Mouse (Mus musculus) common myeloid progenitor, adult 5-6 weeks (primary cell): ENCODE data around the gene Ddx23. TPM values are rescaled to one million over a fixed set of nuclear protein-coding genes. Genes with fewer than 3 reads are reported as not detected.
A peak's percentile ranks its signal among the peaks of the same experiment; 100 is the strongest.

Experiments used
- ATAC-seq: replicated peaks from 2 replicates; pipeline ENCODE4 v1.8.0; 2016; ENCODE audit warnings: low read depth, mild to moderate bottlenecking, moderate TSS enrichment, inconsistent platforms; ENCODE audit not compliant: poor library complexity, severe bottlenecking
- total RNA-seq: library from RNA; stranded (forward); fragments of 200-1000, 187-1606 nt; gene quantifications from 2 replicates; pipeline ENCODE4 v1.2.3, GENCODE M21; 2017

Ddx23 gene
- total RNA-seq, 1 experiment from 2014 or later: 114 TPM

DNA sequence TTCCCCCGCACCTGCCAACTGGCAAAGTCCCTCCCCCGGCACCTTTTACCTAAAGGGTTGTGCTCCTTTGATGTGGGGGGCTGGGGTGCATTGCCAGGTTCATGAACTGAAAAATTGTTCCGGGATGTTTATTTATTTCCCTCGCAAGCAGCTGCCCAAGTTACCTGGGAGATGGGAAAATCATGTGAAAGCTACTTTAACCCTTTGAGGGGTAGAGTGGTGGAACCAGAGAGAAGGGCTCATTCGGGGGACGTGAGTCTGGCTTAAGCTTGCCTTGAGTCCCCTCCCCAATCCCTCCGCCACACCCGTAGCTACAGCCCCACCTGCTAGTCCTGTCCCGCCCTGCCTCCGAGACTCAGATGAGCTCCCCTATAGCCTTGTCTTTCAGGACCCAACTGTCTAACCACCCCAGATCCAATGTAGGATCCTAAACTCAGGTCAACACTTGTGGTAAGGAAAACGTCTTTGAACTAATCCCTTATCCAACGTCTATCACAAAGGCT is 52.5 kb downstream of the Ddx23 start:
- no peak for ATAC-seq

DNA sequence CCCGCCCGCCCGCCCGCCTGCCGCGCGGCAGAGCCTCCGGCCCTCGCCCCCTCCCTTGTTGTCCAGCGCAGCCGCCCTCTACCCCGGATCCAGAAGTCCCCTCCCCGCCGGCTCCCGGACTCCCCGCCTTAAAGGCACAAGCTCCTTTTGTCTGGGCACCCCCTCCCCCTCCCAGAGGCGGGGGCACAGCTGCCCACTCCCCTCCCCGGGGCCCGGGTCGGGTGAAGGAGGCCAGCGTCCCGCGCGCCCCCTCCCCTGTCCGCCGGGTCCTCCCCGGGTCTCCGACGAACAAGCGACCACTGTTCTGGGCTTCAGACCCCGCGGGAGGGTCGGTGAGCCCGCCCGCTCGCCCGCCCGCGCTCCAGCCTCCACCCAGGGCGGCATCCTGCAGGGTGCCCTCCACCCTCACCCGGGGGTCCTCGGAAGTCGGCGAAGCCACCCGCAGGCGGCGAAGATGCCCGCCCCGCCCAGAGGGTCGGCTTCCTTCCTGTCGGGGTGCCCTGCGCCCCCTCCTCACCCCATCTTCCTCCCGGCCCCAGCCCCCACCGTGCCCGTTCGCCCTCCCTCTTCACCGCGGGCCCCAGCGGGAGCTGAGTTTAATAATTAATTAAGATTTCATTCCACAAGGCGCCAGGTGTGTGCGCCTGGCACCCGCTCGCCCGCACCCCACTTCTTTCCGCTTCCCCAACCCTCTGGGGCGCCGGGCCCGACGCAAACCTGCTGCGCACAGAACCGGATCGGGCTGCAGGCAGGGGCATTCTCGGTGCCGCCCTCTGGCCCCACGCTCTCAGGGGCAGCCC is 53.2 kb downstream of the Ddx23 start, which contains the start of gene Adcy6:
TSS of gene Adcy6 (minus strand) at position 746 of the 800 bp plus-strand sequence.
- ATAC-seq: 0 out of 2 replicates have a peak, but pooled peaks have one; percentile 17

DNA sequence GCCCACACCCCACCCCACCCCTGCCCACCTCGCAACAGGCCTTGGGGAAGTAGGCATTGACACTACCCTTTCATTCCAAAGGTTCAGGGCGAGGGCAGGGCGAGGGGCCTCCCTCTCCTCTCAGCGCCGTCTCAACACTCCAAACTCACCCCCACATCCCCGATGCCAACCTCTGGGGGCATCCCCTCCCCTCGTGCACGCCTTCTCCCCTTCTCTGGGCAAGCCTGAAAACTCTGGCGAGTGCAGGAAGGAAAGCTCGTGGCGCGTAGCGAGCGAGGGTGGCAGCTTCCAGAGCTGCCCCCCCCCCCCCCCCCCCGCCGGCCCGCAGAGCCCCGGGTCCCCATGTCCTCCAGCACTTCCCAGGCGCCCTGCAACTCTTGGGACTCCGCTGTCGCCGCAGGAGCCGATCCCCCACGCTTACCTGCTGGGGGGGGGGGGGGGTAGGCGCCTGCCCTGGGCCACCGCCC is 53.9 kb downstream of the Ddx23 start:
- ATAC-seq: peak; percentile 28

DNA sequence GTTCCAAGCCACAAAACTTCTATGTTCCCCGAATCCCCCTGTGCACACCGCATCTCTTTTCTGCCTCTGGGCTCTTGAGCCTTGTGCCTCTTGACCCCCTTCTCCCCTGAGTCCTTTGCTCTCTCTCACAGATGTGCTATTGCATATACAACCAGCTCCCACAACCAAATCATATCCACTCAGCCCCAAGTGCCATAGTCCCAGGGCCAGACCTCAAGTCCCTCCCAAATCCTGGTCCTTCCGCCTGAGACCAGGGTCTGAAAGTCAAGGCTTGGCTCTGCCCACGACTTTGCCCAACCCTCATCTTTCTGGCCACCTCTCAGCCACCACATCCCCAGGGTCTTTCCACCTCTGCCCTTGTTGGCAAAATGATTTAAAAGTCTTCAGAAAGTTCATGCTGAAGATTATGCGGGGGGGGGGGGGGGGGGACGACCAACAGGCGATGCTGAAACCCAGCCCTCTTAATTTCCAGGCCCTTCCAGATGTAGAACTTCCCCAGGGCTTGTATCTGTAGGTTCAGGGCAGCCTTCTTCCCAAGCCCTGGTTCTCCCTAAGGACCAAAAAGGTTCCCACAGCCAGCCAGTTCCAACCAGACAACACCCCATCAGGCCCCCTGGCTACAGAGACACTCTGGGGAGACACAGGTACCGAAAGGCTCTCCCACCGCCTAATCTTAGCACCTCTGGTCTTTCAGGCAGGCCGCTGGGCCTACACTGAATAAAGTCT is 54.5 kb downstream of the Ddx23 start:
- ATAC-seq: no peak

DNA sequence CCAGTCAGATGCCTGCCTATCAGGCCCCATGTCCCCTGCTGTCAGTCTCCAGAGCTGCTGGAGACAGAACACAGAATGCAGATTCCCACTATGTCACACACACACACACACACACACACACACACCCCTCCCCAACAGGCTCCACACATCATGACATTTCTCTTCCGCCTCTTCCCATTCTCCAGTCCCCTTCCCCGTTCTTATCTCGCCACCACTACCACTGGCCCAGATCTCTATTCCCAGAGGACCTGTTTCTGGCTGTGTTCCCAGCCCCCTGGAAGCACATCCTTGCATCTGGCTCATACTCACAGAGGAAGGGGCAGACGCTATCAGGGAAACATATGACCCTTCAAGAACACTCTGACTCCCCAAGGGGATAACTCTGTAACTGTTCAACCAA is 55.1 kb downstream of the Ddx23 start:
- ATAC-seq: no peak

DNA sequence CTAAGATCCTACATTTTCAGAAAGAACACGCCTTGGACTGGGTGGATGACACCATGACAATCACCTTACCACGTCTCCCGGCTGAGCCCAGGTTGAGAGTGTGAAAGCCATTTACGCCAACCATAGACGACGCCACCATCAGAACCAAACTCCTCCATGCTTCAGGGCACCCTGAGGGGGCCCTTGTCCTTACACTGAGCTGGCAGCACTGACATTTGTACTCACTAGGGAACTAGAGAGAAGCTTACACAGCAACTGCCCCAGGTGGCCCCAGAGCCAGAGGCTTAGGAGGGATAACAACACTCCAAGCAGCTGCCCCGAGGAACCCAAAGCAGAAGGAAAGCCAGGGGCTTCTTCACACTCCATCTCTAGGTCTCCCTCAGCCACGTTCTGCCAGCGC is 56.0 kb downstream of the Ddx23 start:
- ATAC-seq: no peak

DNA sequence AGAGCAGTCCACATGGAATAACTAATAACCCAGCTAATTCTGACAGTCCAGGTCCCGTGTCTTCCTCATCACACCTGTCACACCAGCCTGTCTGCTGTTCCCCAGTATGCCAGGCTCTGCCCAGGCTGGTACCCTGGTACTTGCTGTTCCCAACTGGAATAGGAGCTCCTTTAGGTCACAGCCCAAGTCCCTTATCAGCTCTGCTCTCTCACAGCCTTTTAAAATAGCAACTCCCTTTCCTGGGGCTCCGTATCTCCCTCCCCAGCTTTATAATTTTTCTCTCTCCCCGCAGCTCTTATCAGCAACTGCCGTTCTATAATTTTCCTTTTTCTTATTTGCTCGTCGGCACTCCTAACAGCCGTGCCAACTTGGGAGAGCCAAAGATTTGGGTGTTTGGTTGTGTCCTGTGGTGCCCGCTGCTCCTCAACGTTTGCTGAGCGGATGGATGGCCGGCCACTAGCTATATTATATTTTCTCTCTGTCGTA is 56.6 kb downstream of the Ddx23 start:
- ATAC-seq: peak; percentile 66

DNA sequence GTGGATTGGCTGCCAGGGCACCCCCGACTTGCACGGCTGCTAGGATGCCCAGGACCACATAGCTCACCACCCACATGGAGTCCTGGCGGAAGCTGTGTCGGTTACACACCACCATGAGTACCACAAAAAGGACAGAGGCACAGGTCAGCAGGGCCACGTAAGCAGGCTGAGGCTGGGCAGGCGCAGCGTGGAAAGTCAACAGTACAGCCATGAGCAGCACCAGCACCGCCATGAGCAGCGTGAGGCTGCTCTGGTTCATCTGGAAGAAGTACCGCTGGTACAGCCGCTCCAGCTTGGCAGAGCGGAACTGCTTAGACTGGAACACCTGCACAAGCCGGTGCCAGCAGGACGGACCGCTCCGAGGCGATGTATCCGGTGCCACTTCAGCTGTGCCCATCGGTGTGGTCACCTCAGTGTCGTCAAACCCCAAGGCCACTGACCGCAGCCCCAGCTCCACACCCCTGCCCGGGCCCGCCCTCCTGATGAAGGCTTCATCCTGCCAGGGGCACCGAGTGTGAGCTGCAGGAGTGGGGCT is 58.6 kb downstream of the Ddx23 start:
- no peak for ATAC-seq

DNA sequence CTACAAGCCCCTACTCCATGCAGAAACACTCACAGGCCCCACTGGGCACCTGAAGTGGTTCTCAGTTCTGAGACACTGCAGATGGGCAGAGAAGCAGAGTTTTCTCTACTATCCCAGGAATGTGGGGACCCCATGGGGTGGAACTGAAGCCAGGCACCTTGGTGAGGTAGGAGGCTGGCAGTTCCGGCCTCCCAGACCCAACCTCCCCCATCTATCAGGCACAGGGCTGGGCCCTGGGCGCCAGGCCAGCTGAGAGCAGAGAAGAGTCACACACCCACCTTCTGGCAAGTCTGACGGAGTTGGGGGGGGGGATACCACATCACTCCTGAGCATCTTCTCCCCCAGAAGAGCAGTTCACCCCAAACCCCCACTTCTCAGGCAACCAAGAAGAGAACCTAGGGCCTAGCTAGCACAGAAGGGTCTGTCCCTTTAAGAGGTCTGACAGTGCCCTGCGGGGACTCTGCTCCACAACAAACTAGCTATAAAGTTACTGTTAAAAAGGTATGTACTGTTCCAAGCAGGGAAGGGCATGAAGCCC is 59.7 kb downstream of the Ddx23 start:
- no peak for ATAC-seq

DNA sequence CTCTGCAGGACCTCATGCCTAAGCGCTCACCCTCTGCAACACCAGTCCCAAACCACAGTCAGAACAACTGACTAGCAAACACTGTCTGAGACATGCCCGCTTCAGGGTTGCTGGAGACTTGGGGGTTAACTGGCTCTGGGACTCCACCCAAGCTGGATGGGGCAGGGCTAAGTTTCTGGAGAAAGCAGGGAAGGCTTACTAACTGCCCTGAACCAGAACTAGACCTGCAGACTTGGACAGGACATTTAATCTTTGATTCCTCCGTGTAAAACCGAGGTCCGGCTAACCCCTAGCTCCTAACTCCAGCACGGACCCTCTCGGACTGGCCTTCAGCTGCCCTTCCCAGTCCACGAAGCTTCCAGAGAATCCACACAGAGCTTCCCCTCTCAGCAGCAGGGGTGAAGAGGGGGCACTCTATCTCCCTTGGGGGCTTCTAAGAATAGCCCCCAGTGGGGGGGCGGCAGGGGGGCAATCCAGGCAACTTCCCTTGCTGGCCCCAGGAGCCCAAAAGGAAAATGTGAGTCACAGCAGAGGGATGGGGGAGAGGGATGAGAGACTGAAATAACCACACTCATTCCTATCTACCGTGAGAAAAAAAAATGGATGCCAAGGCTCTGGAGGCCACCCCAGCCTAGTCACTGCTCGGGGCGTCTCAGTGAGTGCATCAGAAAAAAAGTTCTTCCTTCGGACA is 60.4 kb downstream of the Ddx23 start:
- no peak for ATAC-seq

DNA sequence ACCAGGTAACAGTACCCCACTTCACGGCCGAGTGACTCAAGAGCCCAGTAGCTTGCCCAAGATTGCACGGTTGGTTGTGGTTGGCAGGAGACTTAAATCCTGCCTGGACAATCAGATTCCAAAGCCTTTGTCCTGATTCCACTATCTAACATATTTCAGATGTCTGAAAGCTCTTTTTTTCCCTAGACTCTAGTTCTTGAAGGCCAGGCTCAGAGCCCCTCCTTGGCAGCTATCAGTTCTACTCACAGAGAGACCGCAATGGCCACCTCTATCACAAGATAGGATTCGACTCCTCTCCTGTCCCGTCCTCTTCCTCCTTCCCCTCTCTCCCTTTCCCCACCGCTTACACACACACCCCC is 60.9 kb downstream of the Ddx23 start:
- ATAC-seq: no peak

DNA sequence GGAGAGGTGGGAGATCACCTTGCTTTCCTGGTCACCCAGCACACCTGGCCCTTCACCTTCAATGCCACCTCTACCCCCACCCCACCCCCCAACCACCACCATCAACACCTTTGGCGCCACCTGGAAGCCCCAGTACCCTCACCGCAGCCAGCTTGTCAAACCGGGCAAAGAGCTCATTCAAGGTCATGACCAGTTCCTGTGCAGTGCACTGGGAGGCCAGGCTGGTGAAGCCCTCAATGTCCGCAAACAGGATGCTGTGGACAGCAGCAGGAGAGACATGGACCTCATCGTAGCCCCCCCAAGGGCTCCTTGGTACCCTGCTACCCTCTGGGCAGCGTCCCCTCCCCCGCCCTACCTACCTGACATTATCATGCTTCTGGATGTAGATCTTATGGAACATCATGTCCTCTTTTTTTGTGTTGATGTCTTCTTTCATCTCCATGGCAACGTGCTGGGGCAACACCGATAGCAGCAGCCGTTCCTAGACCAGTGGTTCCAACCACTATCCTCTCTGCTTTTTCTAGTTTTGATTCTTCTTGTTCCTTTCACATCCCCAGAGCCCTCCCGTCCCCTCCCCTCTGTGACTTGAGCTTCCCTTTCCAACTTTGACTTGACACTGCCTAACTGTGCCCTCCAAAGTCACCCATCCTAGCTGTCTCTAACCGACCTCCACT is 62.5 kb downstream of the Ddx23 start:
- no peak for ATAC-seq

DNA sequence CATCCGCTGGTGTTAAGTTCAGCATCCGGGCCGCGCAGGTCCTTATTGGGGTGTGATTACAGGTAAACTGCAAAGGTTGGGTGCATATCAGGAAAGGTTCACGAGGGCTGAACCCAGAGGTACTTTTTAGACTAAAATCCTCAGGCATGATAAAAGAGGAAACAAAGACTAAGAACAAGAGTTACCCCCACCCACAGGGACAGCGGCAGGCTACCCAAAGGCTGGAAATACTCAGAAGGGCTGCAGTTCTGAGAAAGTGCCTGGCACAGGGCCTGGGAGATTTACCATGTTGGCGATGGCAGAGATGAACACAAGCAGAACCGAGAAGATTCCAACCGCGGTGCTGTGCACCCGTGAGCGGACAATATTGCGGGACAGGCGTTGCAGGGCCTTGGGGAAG is 66.1 kb downstream of the Ddx23 start:
- no peak for ATAC-seq

Other genes starting within 250 kb of the Ddx23 start
- gene Olfr282, start 231.7 kb downstream of the Ddx23 start, total RNA-seq: not detected in 2 replicates
- gene Olfr281, start 210.3 kb downstream of the Ddx23 start, total RNA-seq: not detected in 2 replicates
- gene OR5BS1P, start 193.0 kb downstream of the Ddx23 start, total RNA-seq: not detected in 2 replicates
- not detected in 2 replicates for gene Lalba, start 180.2 kb downstream of the Ddx23 start, total RNA-seq
- gene Olfr279, start 170.5 kb downstream of the Ddx23 start, total RNA-seq: not detected in 2 replicates
- gene Kansl2, start 128.6 kb downstream of the Ddx23 start, total RNA-seq: 57.1 and 63.0 TPM in 2 replicates
- gene Ccnt1, start 92.0 kb downstream of the Ddx23 start, total RNA-seq: 52.6 and 74.4 TPM in 2 replicates
- gene 4930415O20Rik, start 91.9 kb downstream of the Ddx23 start, total RNA-seq: not detected in 2 replicates
- 23.4 and 32.4 TPM in 2 replicates for gene Adcy6, start 52.8 kb downstream of the Ddx23 start, total RNA-seq
- not detected in 2 replicates for gene Cacnb3, start 32.1 kb downstream of the Ddx23 start, total RNA-seq
- 0.23 TPM in 1 of 2 replicates, not detected in the other for gene Rnd1, start 14.6 kb upstream of the Ddx23 start, total RNA-seq
- gene Ccdc65, start 45.3 kb upstream of the Ddx23 start, total RNA-seq: not detected in 2 replicates
- gene Fkbp11, start 65.3 kb upstream of the Ddx23 start, total RNA-seq: 16.9 and 21.6 TPM in 2 replicates
- 27.0 and 32.8 TPM in 2 replicates for gene Arf3, start 100.3 kb upstream of the Ddx23 start, total RNA-seq
- 0.64 TPM in 1 of 2 replicates, not detected in the other for gene Wnt10b, start 115.3 kb upstream of the Ddx23 start, total RNA-seq
- gene Wnt1, start 127.0 kb upstream of the Ddx23 start, total RNA-seq: not detected in 2 replicates
- gene Ddn, start 146.6 kb upstream of the Ddx23 start, total RNA-seq: 0.23 TPM in 1 of 2 replicates, not detected in the other
- 65.2 and 77.8 TPM in 2 replicates for gene Prkag1, start 168.6 kb upstream of the Ddx23 start, total RNA-seq
- 27.3 and 52.2 TPM in 2 replicates for gene Kmt2d, start 208.3 kb upstream of the Ddx23 start, total RNA-seq
- 3.0 and 12.0 TPM in 2 replicates for gene Rhebl1, start 231.6 kb upstream of the Ddx23 start, total RNA-seq
- not detected in 2 replicates for gene Dhh, start 235.6 kb upstream of the Ddx23 start, total RNA-seq